In genomic region chr2:30685137-30685860, GRCm38 (mm10) we compare ENCODE assay signal across 8 mouse cellular contexts.
DNase-seq lines count a peak whose midpoint lies in the region; ATAC-seq and TF ChIP-seq lines count a peak whose summit lies in the region.

No protein-coding gene starts in this region.

- DNase-seq in layer of hippocampus, adult 2 months (ENCODE audit: low spot score in 2 of 2) = no peak
- DNase-seq in layer of hippocampus, postnatal 36 days = no peak
- DNase-seq in heart, embryonic 10.5 days (ENCODE audit: low spot score) = no peak
- DNase-seq in lung, postnatal 14 days = peak; percentile 48
- DNase-seq in frontal cortex, postnatal 25 days (ENCODE audit: low spot score in 2 of 2) = no peak
- DNase-seq in left cerebral cortex, postnatal 14 days (ENCODE audit: low spot score in 2 of 2) = no peak

- 54% methylated on average over 10 of the region's 10 CpGs for WGBS in heart, embryonic 10.5 days
- WGBS in kidney, embryonic 14.5 days = 59% methylated on average over 10 of the region's 10 CpGs

- peak overlapping the region; percentile 18; the same call in 1 of the 2 replicates for H3K9ac ChIP-seq in kidney, embryonic 14.5 days (ENCODE audit: low read depth, low read length)

- H3K36me3 ChIP-seq in heart, embryonic 10.5 days = no peaks in the 10 kb centered on the region
- H3K36me3 ChIP-seq in kidney, embryonic 14.5 days (ENCODE audit: control insufficient read depth, insufficient read depth, low read length) = no peaks in the 10 kb centered on the region

- peak overlapping the region; percentile 83 for H3K27ac ChIP-seq in layer of hippocampus, adult 2 months
- peak overlapping the region; percentile 89 for H3K27ac ChIP-seq in heart, embryonic 10.5 days
- peak overlapping the region; percentile 89 for H3K27ac ChIP-seq in kidney, embryonic 14.5 days (ENCODE audit: low read depth, low read length)

- no peak overlapping the region for H3K4me3 ChIP-seq in layer of hippocampus, adult 2 months
- peak overlapping the region; percentile 13; the same call in 1 of the 2 replicates for H3K4me3 ChIP-seq in heart, embryonic 10.5 days
- no peak overlapping the region for H3K4me3 ChIP-seq in kidney, embryonic 14.5 days (ENCODE audit: low read length)

- intact Hi-C loops in left cerebral cortex, postnatal 14 days (cut with DNase I) = no loop called here

- no peaks in the 10 kb centered on the region for H3K9me3 ChIP-seq in heart, embryonic 10.5 days
- peaks cover 2% of the 10 kb centered on the region; the same call in 1 of the 2 replicates for H3K9me3 ChIP-seq in kidney, embryonic 14.5 days (ENCODE audit: control insufficient read depth, low read length)

- ATAC-seq in kidney, embryonic 14.5 days (ENCODE audit: low FRiP score, low TSS enrichment) = peak; percentile 11; the same call in 1 of the 2 replicates
- ATAC-seq in cerebellum, adult (ENCODE audit: insufficient number of reproducible peaks, low FRiP score, low TSS enrichment) = no peak

- peaks cover 53% of the 10 kb centered on the region for H3K4me1 ChIP-seq in heart, embryonic 10.5 days
- peaks cover 41% of the 10 kb centered on the region for H3K4me1 ChIP-seq in kidney, embryonic 14.5 days (ENCODE audit: control insufficient read depth, insufficient read depth, low read length)

- TF ChIP-seq CTCF in layer of hippocampus, adult 2 months (conservative IDR thresholded peaks at IDR 0.05) = no peak

- no peaks in the 10 kb centered on the region for H3K27me3 ChIP-seq in heart, embryonic 10.5 days (ENCODE audit: insufficient read depth, poor library complexity, severe bottlenecking)
- H3K27me3 ChIP-seq in kidney, embryonic 14.5 days (ENCODE audit: control insufficient read depth, insufficient read depth, low read length) = no peaks in the 10 kb centered on the region

- no peak overlapping the region for H3K4me2 ChIP-seq in kidney, embryonic 14.5 days (replicated peaks; ENCODE audit: low read depth, low read length)
